Comparison of ENCODE assay signal across 22 mouse cellular contexts in genomic region chr13:42990493-42991111, GRCm38 (mm10).
A peak's percentile ranks its signal among the peaks of the same experiment; 100 is the strongest.
DNase-seq lines count a peak whose midpoint lies in the region; ATAC-seq and TF ChIP-seq lines count a peak whose summit lies in the region.
"Had no signal": no experiment of that assay in that cellular context is flagged by ENCODE, and none has a peak within 500 bp of the region (broad histone marks: within the 10 kb centered on the region; RNA-seq: fewer than 3 reads in every experiment).

No protein-coding gene starts in this region.

- no peak for ATAC-seq in kidney, embryonic 15.5 days (replicated peaks; ENCODE audit: low FRiP score)
- ATAC-seq in limb, embryonic 14.5 days (ENCODE audit: low FRiP score, low read depth): no peak
- peak; percentile 85 for ATAC-seq in intestine, embryonic 16.5 days
- no peak for ATAC-seq in hindbrain, embryonic 13.5 days (ENCODE audit: low FRiP score)
- ATAC-seq: forebrain, embryonic 13.5 days; forebrain, embryonic 16.5 days; Patski had no signal

- H3K27ac ChIP-seq in kidney, embryonic 15.5 days: 0 out of 2 replicates have a peak overlapping the region, but pooled peaks have one; percentile 29
- H3K27ac ChIP-seq in limb, embryonic 14.5 days (replicated peaks; ENCODE audit: low read depth, low read length): no peak overlapping the region
- no peak overlapping the region for H3K27ac ChIP-seq in limb, embryonic 10.5 days
- H3K27ac ChIP-seq in intestine, embryonic 16.5 days (ENCODE audit: low read length): peak overlapping the region; percentile 31; the same call in 1 of the 2 replicates
- peak overlapping the region; percentile 68; the same call in 1 of the 2 replicates for H3K27ac ChIP-seq in small intestine, adult 2 months (ENCODE audit: insufficient read depth, low read depth, low read length)
- H3K27ac ChIP-seq in hindbrain, embryonic 13.5 days: no peak overlapping the region
- H3K27ac ChIP-seq: heart, adult 2 months; hindbrain, embryonic 12.5 days had no signal

- 52% methylated on average over 2 of the region's 2 CpGs for WGBS in kidney, embryonic 15.5 days
- WGBS in limb, embryonic 14.5 days: 52% methylated on average over 2 of the region's 2 CpGs
- whole genome bisulfite sequencing in limb, embryonic 10.5 days: 75% methylated on average over 2 of the region's 2 CpGs
- 53% methylated on average over 2 of the region's 2 CpGs for WGBS in intestine, embryonic 16.5 days
- WGBS in small intestine, adult 2 months: 28% methylated on average over 2 of the region's 2 CpGs
- 88% methylated on average over 2 of the region's 2 CpGs for WGBS in hindbrain, embryonic 13.5 days

- TF ChIP-seq CTCF in small intestine, adult 2 months (IDR thresholded peaks at IDR 0.05; ENCODE audit: extremely low read depth, insufficient read length, insufficient replicate concordance, low read depth, low read length): no peak

- H3K36me3 ChIP-seq in kidney, embryonic 15.5 days: 0 out of 2 replicates have a peak, but pooled peaks cover 4% of the 10 kb centered on the region
- H3K36me3 ChIP-seq in limb, embryonic 14.5 days (ENCODE audit: control insufficient read depth, insufficient read depth, low read length): no peaks in the 10 kb centered on the region
- no peaks in the 10 kb centered on the region for H3K36me3 ChIP-seq in limb, embryonic 10.5 days
- no peaks in the 10 kb centered on the region for H3K36me3 ChIP-seq in intestine, embryonic 16.5 days (ENCODE audit: control insufficient read depth, insufficient read depth, low read length)
- no peaks in the 10 kb centered on the region for H3K36me3 ChIP-seq in small intestine, adult 2 months (ENCODE audit: control insufficient read depth, insufficient read depth, low read length)
- H3K36me3 ChIP-seq in hindbrain, embryonic 13.5 days: peaks cover 3% of the 10 kb centered on the region; the same call in 1 of the 2 replicates
- H3K36me3 ChIP-seq: forebrain, embryonic 10.5 days; hindbrain, embryonic 12.5 days had no signal

- H3K9me3 ChIP-seq in kidney, embryonic 15.5 days (replicated peaks): no peaks in the 10 kb centered on the region
- peaks cover 5% of the 10 kb centered on the region for H3K9me3 ChIP-seq in limb, embryonic 14.5 days (ENCODE audit: control insufficient read depth, low read length)
- no peaks in the 10 kb centered on the region for H3K9me3 ChIP-seq in limb, embryonic 10.5 days (replicated peaks)
- no peaks in the 10 kb centered on the region for H3K9me3 ChIP-seq in intestine, embryonic 16.5 days (ENCODE audit: control insufficient read depth, low read length)
- 0 out of 2 replicates have a peak, but pooled peaks cover 5% of the 10 kb centered on the region for H3K9me3 ChIP-seq in hindbrain, embryonic 13.5 days
- H3K9me3 ChIP-seq: hindbrain, embryonic 12.5 days had no signal

- no peaks in the 10 kb centered on the region for H3K27me3 ChIP-seq in kidney, embryonic 15.5 days
- H3K27me3 ChIP-seq in limb, embryonic 14.5 days (ENCODE audit: control insufficient read depth, insufficient read depth, low read length): no peaks in the 10 kb centered on the region
- H3K27me3 ChIP-seq in limb, embryonic 10.5 days (ENCODE audit: low read depth, poor library complexity, severe bottlenecking): no peaks in the 10 kb centered on the region
- H3K27me3 ChIP-seq in intestine, embryonic 16.5 days (replicated peaks; ENCODE audit: control insufficient read depth, insufficient read depth, low read length): no peaks in the 10 kb centered on the region
- H3K27me3 ChIP-seq in small intestine, adult 2 months (ENCODE audit: control insufficient read depth, insufficient read depth, low read length): no peaks in the 10 kb centered on the region
- no peaks in the 10 kb centered on the region for H3K27me3 ChIP-seq in hindbrain, embryonic 13.5 days
- H3K27me3 ChIP-seq: forebrain, embryonic 13.5 days; hindbrain, embryonic 12.5 days; Patski had no signal

- no peak for TF ChIP-seq POLR2A in limb, embryonic 14.5 days (IDR thresholded peaks at IDR 0.05; ENCODE audit: borderline replicate concordance, extremely low read depth, insufficient read depth, insufficient read length)
- no peak for TF ChIP-seq POLR2A in small intestine, adult 2 months (IDR thresholded peaks at IDR 0.05; ENCODE audit: low read depth, low read length)

- H3K9ac ChIP-seq in kidney, embryonic 15.5 days: no peak overlapping the region
- no peak overlapping the region for H3K9ac ChIP-seq in limb, embryonic 14.5 days (ENCODE audit: low read depth, low read length, severe bottlenecking)
- no peak overlapping the region for H3K9ac ChIP-seq in intestine, embryonic 16.5 days (ENCODE audit: low read depth, low read length)
- H3K9ac ChIP-seq in hindbrain, embryonic 13.5 days: no peak overlapping the region
- H3K9ac ChIP-seq: forebrain, embryonic 13.5 days; hindbrain, embryonic 12.5 days had no signal

- no peak for DNase-seq in kidney, postnatal 36 days
- peak; percentile 52 for DNase-seq in limb, embryonic 14.5 days (ENCODE audit: low spot score)
- no peak for DNase-seq in limb, embryonic 10.5 days (ENCODE audit: low spot score)
- DNase-seq in right cerebral cortex, adult 18-20 months: no peak
- DNase-seq: adrenal gland, postnatal 10 days; adrenal gland, postnatal 36 days; cerebellum, adult 18-20 months; cerebellum, adult 9-10 months; cerebellum, postnatal 14 days; gastrocnemius, postnatal 10 days; gastrocnemius, postnatal 36 days; heart, adult 2 months had no signal

- no peak overlapping the region for H3K4me2 ChIP-seq in kidney, embryonic 15.5 days
- H3K4me2 ChIP-seq in limb, embryonic 14.5 days (replicated peaks; ENCODE audit: low read depth, low read length, severe bottlenecking): no peak overlapping the region
- no peak overlapping the region for H3K4me2 ChIP-seq in intestine, embryonic 16.5 days (ENCODE audit: low read depth, low read length)
- no peak overlapping the region for H3K4me2 ChIP-seq in hindbrain, embryonic 13.5 days
- H3K4me2 ChIP-seq: forebrain, embryonic 13.5 days; heart, embryonic 11.5 days; hindbrain, embryonic 12.5 days had no signal

- no peak overlapping the region for H3K4me3 ChIP-seq in kidney, embryonic 15.5 days (replicated peaks)
- no peak overlapping the region for H3K4me3 ChIP-seq in limb, embryonic 14.5 days (replicated peaks; ENCODE audit: low read length)
- H3K4me3 ChIP-seq in limb, embryonic 10.5 days: no peak overlapping the region
- H3K4me3 ChIP-seq in intestine, embryonic 16.5 days (ENCODE audit: low read length): no peak overlapping the region
- no peak overlapping the region for H3K4me3 ChIP-seq in small intestine, adult 2 months (ENCODE audit: low read depth, low read length)
- no peak overlapping the region for H3K4me3 ChIP-seq in hindbrain, embryonic 13.5 days
- H3K4me3 ChIP-seq: forebrain, embryonic 10.5 days; forebrain, embryonic 13.5 days; heart, adult 2 months; hindbrain, embryonic 12.5 days had no signal

- H3K4me1 ChIP-seq in kidney, embryonic 15.5 days: 0 out of 2 replicates have a peak, but pooled peaks cover 6% of the 10 kb centered on the region
- 0 out of 2 replicates have a peak, but pooled peaks cover 2% of the 10 kb centered on the region for H3K4me1 ChIP-seq in limb, embryonic 14.5 days (ENCODE audit: control insufficient read depth, insufficient read depth, low read length)
- peaks cover 14% of the 10 kb centered on the region; the same call in 1 of the 2 replicates for H3K4me1 ChIP-seq in limb, embryonic 10.5 days
- H3K4me1 ChIP-seq in intestine, embryonic 16.5 days (ENCODE audit: control insufficient read depth, insufficient read depth, low read length): no peaks in the 10 kb centered on the region
- peaks cover 8% of the 10 kb centered on the region; the same call in 1 of the 2 replicates for H3K4me1 ChIP-seq in small intestine, adult 2 months (ENCODE audit: control insufficient read depth, insufficient read depth, insufficient read length, low read length)
- H3K4me1 ChIP-seq in hindbrain, embryonic 13.5 days (replicated peaks): peaks cover 3% of the 10 kb centered on the region
- H3K4me1 ChIP-seq: hindbrain, embryonic 12.5 days had no signal

Comparison
In these comparisons a context has a peak if more than half of its experiments do, and no peak if none do; other contexts are left out.
1. H3K27ac ChIP-seq: peak in kidney, embryonic 15.5 days (single experiment), intestine, embryonic 16.5 days (single experiment) and small intestine, adult 2 months (single experiment); none in limb, embryonic 14.5 days (single experiment), limb, embryonic 10.5 days (single experiment) and hindbrain, embryonic 13.5 days (single experiment).